Mouse (Mus musculus): ENCODE results near the gene Ltf.

The Ltf gene

GRCm38 (mm10) chr9:111087960-111088359 is 68.9 kb downstream of the Ltf start:
- DNase-seq (ENCODE audit: low spot score), result no peak

- DNase-seq (ENCODE audit: low spot score), result no peak
Observed at GRCm38 (mm10) chr9:111088886-111089285, 69.8 kb downstream of the Ltf start.

Data from testis, postnatal 10 days (tissue).